Mouse (Mus musculus) liver, embryonic 11.5 days (tissue): ENCODE measurements around the gene Polr2a. TPM values are rescaled to one million over a fixed set of nuclear protein-coding genes. Genes with fewer than 3 reads are reported as not detected.

Experiments used
- ATAC-seq: fragments of 200-750 bp; cut with Nextera tagmentation; replicated peaks from 2 replicates; pipeline ENCODE4 v1.8.0; 2017; ENCODE audit warnings: moderate number of reproducible peaks, mild to moderate bottlenecking, moderate TSS enrichment, moderate library complexity; ENCODE audit not compliant: low FRiP score
- DNase-seq: peaks from one replicate; pipeline ENCODE4 v3.0.0-alpha.2; 2017; ENCODE audit warnings: low spot score
- H3K27ac ChIP-seq: fragments of 300-500 bp; sonication (generic); 2 replicates; pipeline ENCODE4 v1.5.1; 2014; ENCODE audit warnings: mild to moderate bottlenecking, low read depth, low read length, control low read depth
- H3K27me3 ChIP-seq: fragments of 300-500 bp; sonication (generic); replicated peaks from 2 replicates; pipeline ENCODE4 v1.6.1; 2014; ENCODE audit warnings: low read length, mixed read lengths; ENCODE audit not compliant: control insufficient read depth, insufficient read depth
- H3K36me3 ChIP-seq: fragments of 300-500 bp; sonication (generic); 2 replicates; pipeline ENCODE4 v1.6.1; 2014; ENCODE audit warnings: mild to moderate bottlenecking, low read length, moderate library complexity, mixed read lengths; ENCODE audit not compliant: control insufficient read depth, insufficient read depth
- H3K4me1 ChIP-seq: fragments of 300-500 bp; sonication (generic); replicated peaks from 2 replicates; pipeline ENCODE4 v1.6.1; 2014; ENCODE audit warnings: low read length, mixed read lengths; ENCODE audit not compliant: control insufficient read depth, insufficient read depth
- H3K4me2 ChIP-seq: fragments of 300-500 bp; sonication (generic); 2 replicates; pipeline ENCODE4 v1.6.1; 2014; ENCODE audit warnings: mild to moderate bottlenecking, control low read depth, moderate library complexity
- H3K4me3 ChIP-seq: fragments of 300-500 bp; sonication (generic); 2 replicates; pipeline ENCODE4 v1.5.1; 2014; ENCODE audit warnings: low read depth, low read length, control low read depth
- H3K9ac ChIP-seq: fragments of 300-500 bp; sonication (generic); 2 replicates; pipeline ENCODE4 v1.6.1; 2014; ENCODE audit warnings: low read depth, low read length, control low read depth
- H3K9me3 ChIP-seq: fragments of 300-500 bp; sonication (generic); 2 replicates; pipeline ENCODE4 v1.6.1; 2016; ENCODE audit warnings: low read length, inconsistent platforms, mixed read lengths; ENCODE audit not compliant: control insufficient read depth
- WGBS: fragments of 180-500 bp; shearing (Covaris S2); extraction: QIAGEN DNeasy Blood & Tissue Kit; methylation state at CpG from one replicate; pipeline ENCODE4 v1.1.7; 2014; 5-methylcytosine and 5-hydroxymethylcytosine counted together
- polyA plus RNA-seq: library from polyadenylated mRNA; unstranded; fragments of >200 nt; fragmentation: Nextera tagmentation; extraction: Ambion mirVana; gene quantifications from 2 replicates; pipeline ENCODE4 v1.2.1, GENCODE M21; 2014

The Polr2a gene
- polyA plus RNA-seq, 1 experiment from 2014 or later: 46.1 TPM

GRCm38 (mm10) chr11:69716953-69717352 lies 41.5 kb downstream of the Polr2a start:
- Histone ChIP-seq H3K4me1 (peaks cover 20% of the 10 kb centered on the region), H3K36me3 (no peaks in the 10 kb centered on the region), H3K27me3 (no peaks in the 10 kb centered on the region), H3K4me3 (no peak overlapping the region), H3K4me2 (no peak overlapping the region), H3K9me3 (no peaks in the 10 kb centered on the region), H3K9ac (no peak overlapping the region), H3K27ac (no peak overlapping the region)
- DNase-seq (no peak), ATAC-seq (no peak; the same call in 1 of the 2 replicates)
- WGBS: 60% methylated on average over 4 of the region's 4 CpGs

- peak overlapping the region; percentile 32; the same call in 1 of the 2 replicates for H3K27ac ChIP-seq
- H3K4me2 ChIP-seq: peak overlapping the region; percentile 7; the same call in 1 of the 2 replicates
- peaks cover 20% of the 10 kb centered on the region for H3K4me1 ChIP-seq
- H3K9me3 ChIP-seq: no peaks in the 10 kb centered on the region
- no peak overlapping the region for H3K4me3 ChIP-seq
- ATAC-seq (no peak), DNase-seq (no peak)
- H3K9ac ChIP-seq: no peak overlapping the region
- H3K36me3 ChIP-seq: no peaks in the 10 kb centered on the region
- WGBS: 23% methylated on average over 5 of the region's 5 CpGs
- no peaks in the 10 kb centered on the region for H3K27me3 ChIP-seq
Measured at GRCm38 (mm10) chr11:69715929-69716328, 42.5 kb downstream of the Polr2a start.

GRCm38 (mm10) chr11:69715482-69715881 lies 43.0 kb downstream of the Polr2a start:
- 47% methylated on average over 9 of the region's 9 CpGs for WGBS
- Histone ChIP-seq H3K27ac (0 out of 2 replicates have a peak overlapping the region, but pooled peaks have one; percentile 16), H3K4me1 (peaks cover 21% of the 10 kb centered on the region), H3K9me3 (no peaks in the 10 kb centered on the region), H3K36me3 (no peaks in the 10 kb centered on the region), H3K4me3 (no peak overlapping the region), H3K27me3 (no peaks in the 10 kb centered on the region), H3K4me2 (no peak overlapping the region), H3K9ac (no peak overlapping the region)
- ATAC-seq (no peak), DNase-seq (no peak)

GRCm38 (mm10) chr11:69714636-69715329 lies 43.7 kb downstream of the Polr2a start:
- H3K36me3 ChIP-seq: no peaks in the 10 kb centered on the region
- H3K9ac ChIP-seq: 0 out of 2 replicates have a peak overlapping the region, but pooled peaks have one; percentile 7
- H3K27me3 ChIP-seq: no peaks in the 10 kb centered on the region
- WGBS: 76% methylated on average over 18 of the region's 18 CpGs
- peaks cover 27% of the 10 kb centered on the region for H3K4me1 ChIP-seq
- DNase-seq: no peak
- no peak overlapping the region for H3K27ac ChIP-seq
- no peak for ATAC-seq
- H3K4me2 ChIP-seq: no peak overlapping the region
- no peaks in the 10 kb centered on the region for H3K9me3 ChIP-seq
- no peak overlapping the region for H3K4me3 ChIP-seq

- no peak overlapping the region for H3K4me3 ChIP-seq
- H3K36me3 ChIP-seq: no peaks in the 10 kb centered on the region
- DNase-seq (no peak), ATAC-seq (no peak)
- 81% methylated on average over 20 of the region's 20 CpGs for WGBS
- H3K27me3 ChIP-seq: no peaks in the 10 kb centered on the region
- no peak overlapping the region for H3K4me2 ChIP-seq
- H3K9me3 ChIP-seq: no peaks in the 10 kb centered on the region
- H3K9ac ChIP-seq: no peak overlapping the region
- peaks cover 22% of the 10 kb centered on the region for H3K4me1 ChIP-seq
- H3K27ac ChIP-seq: no peak overlapping the region
Measured at GRCm38 (mm10) chr11:69712954-69713672, 45.3 kb downstream of the Polr2a start.

- Histone ChIP-seq H3K4me1 (peaks cover 16% of the 10 kb centered on the region), H3K4me3 (no peak overlapping the region), H3K4me2 (no peak overlapping the region), H3K36me3 (no peaks in the 10 kb centered on the region), H3K9ac (no peak overlapping the region), H3K27me3 (no peaks in the 10 kb centered on the region), H3K27ac (no peak overlapping the region), H3K9me3 (no peaks in the 10 kb centered on the region)
- no peak for ATAC-seq
- DNase-seq: no peak
- WGBS: 79% methylated on average over 2 of the region's 2 CpGs
Measured at GRCm38 (mm10) chr11:69711082-69711481, 47.4 kb downstream of the Polr2a start.

- Histone ChIP-seq H3K9ac (no peak overlapping the region), H3K4me3 (no peak overlapping the region), H3K27ac (no peak overlapping the region), H3K27me3 (no peaks in the 10 kb centered on the region), H3K9me3 (no peaks in the 10 kb centered on the region), H3K36me3 (no peaks in the 10 kb centered on the region), H3K4me2 (no peak overlapping the region), H3K4me1 (peaks cover 14% of the 10 kb centered on the region)
- ATAC-seq: no peak
- 78% methylated on average over 3 of the region's 3 CpGs for WGBS
- DNase-seq: no peak
Measured at GRCm38 (mm10) chr11:69710470-69710869, 48.0 kb downstream of the Polr2a start.

GRCm38 (mm10) chr11:69709554-69710446 lies 48.6 kb downstream of the Polr2a start:
- ATAC-seq (0 out of 2 replicates have a peak, but pooled peaks have one; percentile 29), DNase-seq (no peak)
- Histone ChIP-seq H3K36me3 (no peaks in the 10 kb centered on the region), H3K4me2 (no peak overlapping the region), H3K4me3 (no peak overlapping the region), H3K27me3 (no peaks in the 10 kb centered on the region), H3K9ac (peak overlapping the region; percentile 44), H3K4me1 (peaks cover 14% of the 10 kb centered on the region), H3K9me3 (no peaks in the 10 kb centered on the region), H3K27ac (no peak overlapping the region; the same call in 1 of the 2 replicates)
- WGBS: 43% methylated on average over 11 of the region's 11 CpGs
